Mouse (Mus musculus) liver, adult 2 months (tissue): Measurements from ENCODE around the gene Stx11.

Source experiments
- CTCF ChIP-seq: fragments of 200-500 bp; IDR thresholded peaks from 2 replicates; pipeline ENCODE4 v1.5.1; 2011; ENCODE audit warnings: low read depth, low read length, control low read depth
- POLR2A ChIP-seq: fragments of 200-500 bp; IDR thresholded peaks from 2 replicates; pipeline ENCODE4 v1.6.1; 2011; ENCODE audit warnings: low read length, control low read depth; ENCODE audit not compliant: insufficient read depth; ENCODE audit errors: extremely low read depth

DNA sequence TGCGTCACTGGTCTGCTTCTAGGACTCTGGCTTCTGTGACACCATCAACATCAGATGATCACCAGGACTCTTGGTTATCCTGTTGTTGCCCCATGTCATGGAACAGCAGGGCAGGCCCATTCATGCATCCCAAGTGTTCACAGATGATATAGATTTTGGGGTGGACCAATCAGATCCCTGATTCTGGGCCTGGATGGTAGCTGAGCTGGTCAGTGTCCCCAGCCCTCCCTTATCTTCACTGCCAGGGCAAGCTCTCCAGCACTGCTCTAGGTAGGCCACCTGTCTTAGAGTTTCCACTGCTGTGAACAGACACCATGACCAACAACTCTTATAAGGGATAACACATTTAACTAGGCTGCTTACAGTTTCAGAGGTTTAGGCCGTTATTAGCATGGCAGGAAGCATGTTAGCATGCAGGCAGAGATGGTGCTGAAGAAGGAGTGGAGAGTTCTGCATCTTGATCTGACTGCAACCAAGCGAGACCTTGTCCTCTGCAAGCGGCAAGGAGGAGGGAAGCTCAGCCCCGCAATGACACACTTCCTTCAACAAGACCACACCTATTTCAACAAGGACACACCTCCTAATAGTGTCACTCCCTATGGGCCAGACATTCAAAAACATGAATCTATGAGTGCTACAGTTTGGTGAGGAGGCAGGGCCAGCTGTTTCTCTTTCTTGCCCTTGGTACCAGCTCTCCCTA lies 60.5 kb downstream of the Stx11 start:
- TF ChIP-seq POLR2A (no peak), CTCF (no peak)
